Mouse (Mus musculus) limb, embryonic 12.5 days (tissue): ENCODE measurements at regions not wholly inside any gene's neighbourhood (a gene's known extent, or its start where the extent isn't known, plus 50 kb on each side); places are given as distances from the start of the nearest gene placed in this dataset.
A peak's percentile ranks its signal among the peaks of the same experiment; 100 is the strongest.

ENCODE experiments used
- ATAC-seq: fragments of 200-750 bp; cut with Nextera tagmentation; 2 replicates; pipeline ENCODE4 v1.8.0; 2017; ENCODE audit warnings: low read depth, moderate TSS enrichment; ENCODE audit not compliant: insufficient number of reproducible peaks, insufficient read depth, low FRiP score, low TSS enrichment
- H3K27ac ChIP-seq: fragments of 300-500 bp; sonication (generic); 2 replicates; pipeline ENCODE4 v1.5.1; 2016; ENCODE audit warnings: mild to moderate bottlenecking, moderate library complexity
- H3K27me3 ChIP-seq: fragments of 300-500 bp; sonication (generic); 2 replicates; pipeline ENCODE4 v1.6.1; 2016; ENCODE audit warnings: mild to moderate bottlenecking, moderate library complexity
- H3K36me3 ChIP-seq: fragments of 300-500 bp; sonication (generic); 2 replicates; pipeline ENCODE4 v1.6.1; 2016; ENCODE audit warnings: mild to moderate bottlenecking, moderate library complexity
- H3K4me1 ChIP-seq: fragments of 300-500 bp; sonication (generic); replicated peaks from 2 replicates; pipeline ENCODE4 v1.6.1; 2016
- H3K4me2 ChIP-seq: fragments of 300-500 bp; sonication (generic); 2 replicates; pipeline ENCODE4 v1.6.1; 2016; ENCODE audit warnings: mild to moderate bottlenecking, moderate library complexity
- H3K4me3 ChIP-seq: fragments of 300-500 bp; sonication (generic); replicated peaks from 2 replicates; pipeline ENCODE4 v1.5.1; 2016; ENCODE audit warnings: mild to moderate bottlenecking
- H3K9ac ChIP-seq: fragments of 300-500 bp; sonication (generic); replicated peaks from 2 replicates; pipeline ENCODE4 v1.6.1; 2016; ENCODE audit warnings: mild to moderate bottlenecking, moderate library complexity
- H3K9me3 ChIP-seq: fragments of 300-500 bp; sonication (generic); 2 replicates; pipeline ENCODE4 v1.6.1; 2016; ENCODE audit warnings: mild to moderate bottlenecking, moderate library complexity
- WGBS: fragments of 180-500 bp; shearing (Covaris S2); methylation state at CpG from one replicate; pipeline ENCODE4 v1.1.7; 2016; 5-methylcytosine and 5-hydroxymethylcytosine counted together

DNA sequence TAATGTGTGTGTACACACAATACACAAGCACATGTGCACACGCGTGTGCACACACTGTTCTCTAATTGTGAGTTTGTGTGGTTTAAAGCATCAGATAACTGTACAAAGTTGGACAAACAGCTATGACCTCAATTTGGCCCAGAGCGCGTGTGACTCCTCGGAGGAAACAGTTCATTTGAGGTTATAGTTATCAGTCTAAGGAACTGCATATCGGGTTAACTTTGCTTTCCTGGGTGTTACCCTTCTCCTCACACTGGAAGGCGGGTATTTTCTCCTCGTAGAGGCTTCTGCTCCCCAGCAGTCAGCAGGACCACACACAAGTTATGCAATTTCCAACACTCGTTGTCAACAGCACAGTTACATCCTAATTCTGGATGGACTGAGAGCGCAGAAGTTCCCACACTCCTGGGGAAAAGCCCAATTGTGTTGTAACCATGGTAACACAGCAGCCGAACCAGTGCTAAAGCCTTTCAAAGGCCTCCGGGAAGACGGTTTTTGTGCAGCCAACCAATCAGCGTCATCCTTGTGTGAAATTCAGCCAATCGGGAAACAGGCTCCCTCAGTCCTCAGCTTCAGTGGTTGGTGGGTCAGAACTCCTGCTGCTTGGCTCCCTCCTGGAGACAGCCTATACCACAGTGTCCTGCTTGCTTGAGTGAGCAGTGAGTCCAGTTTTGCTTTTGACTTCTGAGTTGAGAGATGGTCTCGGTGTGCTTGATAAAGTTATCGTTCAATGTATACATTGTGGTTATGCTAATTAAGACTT is 198.6 kb upstream of the Hs6st1 start:
- no peaks in the 10 kb centered on the region for H3K9me3 ChIP-seq
- 56% methylated on average over 17 of the region's 17 CpGs for WGBS
- peaks cover 11% of the 10 kb centered on the region for H3K4me1 ChIP-seq
- no peaks in the 10 kb centered on the region for H3K27me3 ChIP-seq
- ATAC-seq, result peak; percentile 86
- H3K4me2 ChIP-seq, result peak overlapping the region; percentile 23
- H3K27ac ChIP-seq, result no peak overlapping the region
- no peak overlapping the region for H3K4me3 ChIP-seq
- H3K9ac ChIP-seq, result no peak overlapping the region
- no peaks in the 10 kb centered on the region for H3K36me3 ChIP-seq

DNA sequence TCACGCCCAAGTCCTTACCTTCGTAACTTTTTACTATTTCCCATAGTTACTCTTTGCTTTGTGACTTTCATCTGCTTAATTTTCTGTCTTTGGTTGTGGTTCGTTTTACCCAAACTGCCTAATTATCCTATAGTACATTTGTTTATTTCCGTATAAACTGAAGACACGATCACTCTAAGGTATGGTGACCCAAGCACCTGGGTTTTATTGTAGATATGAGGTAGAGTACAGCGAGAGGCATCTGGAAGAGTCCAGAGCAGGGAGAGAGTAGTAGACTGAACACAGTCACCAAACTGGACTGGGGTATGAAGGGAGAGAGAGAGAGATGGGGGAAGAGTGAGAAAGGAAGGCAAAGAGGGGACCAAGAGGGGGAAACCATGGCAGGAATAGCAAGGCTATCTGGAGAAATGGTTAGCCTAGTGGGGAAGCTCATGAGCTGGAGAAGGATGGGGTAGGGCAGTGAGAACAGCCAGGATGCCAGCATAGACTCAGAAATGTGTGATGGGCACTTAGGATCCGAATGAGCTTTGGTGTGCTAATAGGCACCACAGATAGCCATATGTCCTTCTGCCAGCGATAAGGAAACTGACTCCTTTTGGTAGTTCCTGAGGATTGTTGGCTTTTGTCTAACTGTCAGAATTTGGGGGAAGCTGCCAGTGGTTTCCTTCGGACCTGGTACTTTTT is 197.9 kb upstream of the Hs6st1 start:
- Histone ChIP-seq H3K9me3 (no peaks in the 10 kb centered on the region), H3K4me1 (peaks cover 18% of the 10 kb centered on the region), H3K9ac (no peak overlapping the region), H3K36me3 (no peaks in the 10 kb centered on the region), H3K4me2 (no peak overlapping the region), H3K4me3 (no peak overlapping the region), H3K27me3 (no peaks in the 10 kb centered on the region), H3K27ac (no peak overlapping the region)
- WGBS, result 80% methylated on average over 9 of the region's 9 CpGs
- ATAC-seq, result no peak

DNA sequence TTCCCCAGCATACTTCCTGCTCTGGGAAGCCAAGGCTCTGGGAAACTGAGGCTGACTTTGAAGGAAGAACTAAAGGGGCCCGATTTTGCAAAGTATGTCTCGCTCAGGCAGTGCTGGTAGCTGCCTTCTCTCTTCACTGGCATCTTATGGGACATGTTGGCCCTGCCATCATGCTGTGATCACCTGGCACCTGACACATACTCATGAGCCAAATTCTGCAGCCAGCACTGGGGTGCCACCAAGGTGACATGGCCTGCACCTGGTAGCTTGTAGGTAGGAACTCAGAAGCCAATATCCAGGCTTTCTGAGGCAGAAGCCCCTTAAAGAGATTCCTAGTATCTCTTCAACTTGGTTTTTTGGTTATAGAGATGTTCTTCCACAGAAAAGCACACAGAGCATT is 195.2 kb upstream of the Hs6st1 start:
- H3K36me3 ChIP-seq, result no peaks in the 10 kb centered on the region
- no peak for ATAC-seq
- no peak overlapping the region for H3K27ac ChIP-seq
- H3K4me3 ChIP-seq, result no peak overlapping the region
- no peak overlapping the region for H3K4me2 ChIP-seq
- no peaks in the 10 kb centered on the region for H3K27me3 ChIP-seq
- H3K9me3 ChIP-seq, result no peaks in the 10 kb centered on the region
- WGBS, result 95% methylated on average over 2 of the region's 2 CpGs
- H3K4me1 ChIP-seq, result peaks cover 28% of the 10 kb centered on the region
- H3K9ac ChIP-seq, result no peak overlapping the region

DNA sequence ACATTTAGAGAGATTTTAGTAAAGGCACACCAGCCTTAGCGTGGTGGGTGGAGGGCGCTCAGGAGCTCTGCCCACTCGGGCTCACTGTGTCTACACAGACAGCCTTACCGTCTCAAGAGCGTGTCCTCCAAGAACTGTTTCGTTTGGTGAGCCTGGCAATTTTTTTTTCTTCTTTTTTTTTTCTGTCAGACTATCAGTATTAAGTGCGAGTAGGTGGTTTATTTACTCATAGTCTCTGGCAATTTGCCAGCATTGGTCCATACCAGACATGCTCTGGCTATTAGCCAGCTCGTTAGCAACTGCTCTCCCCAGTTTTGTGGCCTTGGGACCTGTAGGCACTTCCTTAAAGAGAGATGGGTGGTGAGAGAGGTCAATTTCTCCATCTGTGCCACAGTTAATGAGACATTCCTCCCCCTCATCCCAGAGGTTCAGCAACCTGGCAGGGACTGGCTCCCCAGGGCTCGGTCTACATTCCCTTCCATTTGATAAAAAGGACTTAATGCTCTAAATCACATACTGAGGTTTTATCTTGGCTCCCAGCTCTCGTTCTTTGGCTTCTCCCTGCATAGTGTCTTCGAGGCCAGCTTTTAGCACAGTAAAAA is 192.9 kb upstream of the Hs6st1 start:
- no peaks in the 10 kb centered on the region for H3K27me3 ChIP-seq
- 42% methylated on average over 11 of the region's 11 CpGs for WGBS
- H3K9me3 ChIP-seq, result no peaks in the 10 kb centered on the region
- H3K36me3 ChIP-seq, result no peaks in the 10 kb centered on the region
- H3K4me2 ChIP-seq, result no peak overlapping the region
- H3K4me1 ChIP-seq, result peaks cover 24% of the 10 kb centered on the region
- H3K4me3 ChIP-seq, result no peak overlapping the region
- ATAC-seq, result peak; percentile 40; the same call in 1 of the 2 replicates
- peak overlapping the region; percentile 51 for H3K27ac ChIP-seq
- H3K9ac ChIP-seq, result no peak overlapping the region

DNA sequence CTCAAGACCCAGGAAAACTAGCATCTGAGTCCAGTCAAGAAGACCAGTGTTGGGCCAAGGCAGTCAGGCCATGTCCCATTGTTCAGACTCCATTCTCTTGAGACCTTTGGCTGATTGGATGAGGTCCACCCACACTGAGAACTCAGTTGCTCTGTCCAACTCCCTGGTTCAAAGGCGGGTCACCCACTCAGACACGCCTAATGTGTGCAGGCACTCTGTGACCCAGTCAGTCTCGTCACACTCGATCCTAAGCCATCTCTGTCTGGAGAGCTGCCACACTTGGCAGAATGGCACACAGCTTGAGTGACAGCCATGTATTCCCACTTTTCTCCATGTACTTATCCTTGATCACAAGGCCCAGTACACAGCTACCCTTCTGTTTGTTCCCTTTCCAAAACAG is 189.8 kb upstream of the Hs6st1 start:
- H3K9me3 ChIP-seq, result no peaks in the 10 kb centered on the region
- no peak overlapping the region for H3K27ac ChIP-seq
- no peak for ATAC-seq
- H3K27me3 ChIP-seq, result no peaks in the 10 kb centered on the region
- no peak overlapping the region for H3K4me2 ChIP-seq
- 93% methylated on average over 4 of the region's 4 CpGs for WGBS
- no peaks in the 10 kb centered on the region for H3K36me3 ChIP-seq
- H3K4me3 ChIP-seq, result no peak overlapping the region
- no peak overlapping the region for H3K9ac ChIP-seq
- peaks cover 19% of the 10 kb centered on the region for H3K4me1 ChIP-seq

DNA sequence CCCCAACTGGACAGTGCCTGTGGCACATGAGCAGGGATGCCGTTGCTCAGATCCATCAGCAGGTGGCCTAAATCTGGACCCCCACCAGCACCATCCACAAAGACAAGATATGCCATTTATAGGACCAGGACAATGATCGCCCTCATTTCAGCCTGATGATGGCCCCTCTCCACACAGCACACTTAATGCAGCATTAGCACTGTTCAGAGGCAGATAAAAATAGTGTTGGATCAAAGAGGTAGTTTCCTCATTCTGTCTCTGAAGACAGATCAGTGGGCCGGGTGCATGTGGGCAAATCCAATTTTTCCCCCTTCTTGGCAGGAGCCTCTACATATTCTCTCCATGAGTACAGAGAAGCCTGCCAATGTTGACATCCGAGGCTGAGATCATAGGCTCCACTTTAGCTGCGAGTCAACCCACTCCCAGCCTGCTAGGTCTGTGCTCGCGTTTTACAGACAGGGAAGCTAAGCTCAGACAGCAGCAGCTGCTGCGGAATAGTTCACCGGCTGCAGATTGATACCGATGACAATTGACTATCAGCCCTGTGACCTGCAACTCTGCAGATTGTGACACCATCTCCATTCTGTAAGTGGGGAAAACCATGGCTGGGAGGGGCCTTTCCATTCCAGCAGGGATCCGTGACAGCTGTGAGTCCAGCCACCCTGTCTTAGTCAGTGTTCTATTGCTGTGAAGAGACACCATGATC is 188.7 kb upstream of the Hs6st1 start:
- no peaks in the 10 kb centered on the region for H3K27me3 ChIP-seq
- 83% methylated on average over 11 of the region's 11 CpGs for WGBS
- ATAC-seq, result no peak
- H3K9me3 ChIP-seq, result no peaks in the 10 kb centered on the region
- no peak overlapping the region for H3K9ac ChIP-seq
- H3K36me3 ChIP-seq, result no peaks in the 10 kb centered on the region
- H3K4me1 ChIP-seq, result peaks cover 17% of the 10 kb centered on the region
- H3K27ac ChIP-seq, result no peak overlapping the region
- H3K4me2 ChIP-seq, result no peak overlapping the region
- H3K4me3 ChIP-seq, result no peak overlapping the region

DNA sequence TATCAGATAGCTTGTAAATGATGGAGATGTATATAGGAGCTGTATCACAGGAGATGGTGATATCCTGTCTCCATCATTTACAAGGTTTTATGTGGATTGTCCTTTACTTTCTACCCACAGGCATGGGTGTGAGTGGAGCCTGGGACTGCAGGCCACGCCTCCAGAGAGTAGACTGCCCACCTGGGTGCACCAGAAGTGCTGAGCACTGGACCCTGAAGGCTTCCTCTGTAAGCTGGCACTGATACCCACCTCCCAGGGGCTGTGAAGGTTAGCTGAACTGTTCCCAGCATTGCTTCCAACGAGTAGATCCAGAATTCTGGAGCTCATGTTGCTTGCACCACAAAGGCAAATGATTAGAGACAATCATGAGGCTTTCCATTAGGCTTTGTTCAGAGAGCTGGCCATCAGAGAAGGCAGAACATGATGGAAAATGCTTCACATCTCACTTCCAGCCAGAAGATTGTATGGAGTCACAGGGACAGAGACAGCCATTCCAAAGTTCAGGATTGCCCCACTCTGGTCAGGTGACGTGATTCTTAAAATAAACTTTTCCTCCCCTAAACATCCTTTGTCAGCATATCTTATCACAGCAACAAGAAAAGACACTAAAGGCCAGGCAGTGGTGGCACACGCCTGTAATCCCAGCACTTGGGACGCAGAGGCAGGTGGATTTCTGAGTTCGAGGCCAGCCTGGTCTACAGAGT is 187.5 kb upstream of the Hs6st1 start:
- H3K27me3 ChIP-seq, result no peaks in the 10 kb centered on the region
- peaks cover 9% of the 10 kb centered on the region for H3K4me1 ChIP-seq
- H3K27ac ChIP-seq, result no peak overlapping the region
- WGBS, result 82% methylated on average over 6 of the region's 6 CpGs
- H3K4me2 ChIP-seq, result no peak overlapping the region
- no peak for ATAC-seq
- no peaks in the 10 kb centered on the region for H3K36me3 ChIP-seq
- H3K9ac ChIP-seq, result no peak overlapping the region
- H3K4me3 ChIP-seq, result no peak overlapping the region
- H3K9me3 ChIP-seq, result no peaks in the 10 kb centered on the region

DNA sequence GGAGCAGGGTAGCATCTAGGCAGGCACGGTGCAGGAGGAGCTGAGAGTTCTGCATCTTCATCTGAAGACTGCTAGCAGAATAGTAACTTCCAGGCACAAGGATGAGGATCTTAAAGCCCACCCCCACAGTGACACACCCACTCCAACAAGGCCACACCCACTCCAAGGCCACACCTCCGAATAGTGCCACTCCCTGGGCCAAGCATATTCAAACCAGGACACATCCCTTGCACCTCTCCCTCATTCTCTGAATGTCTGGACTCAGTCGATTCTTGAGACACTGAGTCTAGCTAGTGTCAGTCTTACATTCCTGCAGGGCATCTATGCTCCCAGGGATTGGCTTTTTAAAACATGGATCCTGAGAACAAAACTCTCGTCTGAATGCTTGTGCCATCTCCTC is 186.7 kb upstream of the Hs6st1 start:
- H3K4me3 ChIP-seq, result no peak overlapping the region
- no peak for ATAC-seq
- no peak overlapping the region for H3K9ac ChIP-seq
- H3K27me3 ChIP-seq, result no peaks in the 10 kb centered on the region
- WGBS, result 73% methylated on average over 4 of the region's 4 CpGs
- H3K9me3 ChIP-seq, result no peaks in the 10 kb centered on the region
- H3K4me1 ChIP-seq, result 0 out of 2 replicates have a peak, but pooled peaks cover 5% of the 10 kb centered on the region
- H3K27ac ChIP-seq, result no peak overlapping the region
- H3K4me2 ChIP-seq, result no peak overlapping the region
- no peaks in the 10 kb centered on the region for H3K36me3 ChIP-seq

DNA sequence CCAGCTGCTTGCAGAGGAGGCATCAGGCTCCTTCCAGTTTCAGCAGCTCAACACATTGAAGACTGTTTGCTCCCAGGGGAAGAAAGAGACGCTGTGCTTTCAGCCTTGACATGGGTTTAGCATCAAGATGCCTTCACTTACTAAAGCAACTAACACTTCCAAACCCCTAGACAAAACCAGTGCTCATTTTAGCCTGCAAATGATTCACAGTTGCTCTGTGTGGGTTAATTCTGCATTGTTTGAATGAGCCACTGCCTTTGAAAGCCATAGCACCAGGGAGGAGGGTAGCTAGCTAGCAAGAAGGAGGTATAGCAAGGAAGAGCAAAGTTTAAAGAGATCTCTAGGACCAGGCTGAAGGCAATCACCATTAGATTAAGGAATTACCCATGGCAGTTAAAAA is 186.1 kb upstream of the Hs6st1 start:
- Histone ChIP-seq H3K27ac (no peak overlapping the region), H3K36me3 (no peaks in the 10 kb centered on the region), H3K4me2 (no peak overlapping the region), H3K4me1 (0 out of 2 replicates have a peak, but pooled peaks cover 5% of the 10 kb centered on the region), H3K9ac (no peak overlapping the region), H3K9me3 (no peaks in the 10 kb centered on the region), H3K4me3 (no peak overlapping the region), H3K27me3 (no peaks in the 10 kb centered on the region)
- 78% methylated on average over 1 of the region's 1 CpGs for WGBS
- ATAC-seq, result no peak

DNA sequence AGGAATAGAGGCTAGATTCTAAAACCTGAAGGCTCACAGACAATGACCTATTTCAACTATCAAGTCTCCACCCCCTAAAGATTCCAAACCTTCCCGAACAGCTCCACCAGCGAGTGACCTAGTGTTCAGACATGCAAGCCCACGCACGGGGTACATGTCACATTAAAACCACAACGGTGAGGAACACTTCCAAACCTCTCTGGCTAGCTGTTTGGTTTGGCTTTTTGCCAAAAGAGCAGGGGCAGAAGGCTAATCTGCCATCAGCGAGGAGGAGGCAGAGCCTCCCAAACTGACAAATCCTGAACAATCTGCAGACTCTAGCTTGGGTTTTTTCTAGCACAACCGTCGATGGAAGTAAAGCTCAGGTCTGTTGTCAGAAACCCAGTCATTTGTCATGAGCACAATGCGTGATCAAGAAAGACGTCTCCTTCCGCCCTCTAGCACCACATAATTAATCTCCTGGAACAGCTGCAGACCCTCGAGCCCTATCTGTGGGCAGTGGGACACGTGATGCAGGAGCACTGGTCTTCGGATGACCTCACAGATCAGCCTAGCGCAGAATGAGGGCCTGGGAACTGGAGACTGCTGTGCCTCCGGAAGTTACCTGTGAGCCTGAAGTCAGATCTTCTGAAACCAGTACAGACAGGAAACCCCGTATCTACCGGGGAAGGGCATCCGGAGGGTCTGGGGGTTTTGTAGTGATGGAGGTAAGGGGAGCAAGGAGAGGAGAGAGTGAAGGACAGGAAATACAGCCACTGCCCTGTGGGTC is 178.3 kb upstream of the Hs6st1 start:
- peaks cover 12% of the 10 kb centered on the region for H3K9me3 ChIP-seq
- no peak for ATAC-seq
- H3K4me2 ChIP-seq, result no peak overlapping the region
- H3K4me3 ChIP-seq, result no peak overlapping the region
- 65% methylated on average over 19 of the region's 19 CpGs for WGBS
- H3K4me1 ChIP-seq, result 0 out of 2 replicates have a peak, but pooled peaks cover 9% of the 10 kb centered on the region
- H3K27ac ChIP-seq, result no peak overlapping the region
- H3K27me3 ChIP-seq, result no peaks in the 10 kb centered on the region; the same call in 1 of the 2 replicates
- H3K36me3 ChIP-seq, result no peaks in the 10 kb centered on the region
- H3K9ac ChIP-seq, result no peak overlapping the region
